Mouse (Mus musculus) midbrain, embryonic 10.5 days (tissue): ENCODE data around the gene Izumo2. TPM values are rescaled to one million over a fixed set of nuclear protein-coding genes. Genes with fewer than 3 reads are reported as not detected.
"Not testable (repeated sequence)": the region's sequence is repeated elsewhere in the genome, so short reads cannot be mapped to it uniquely, and the experiment has no call there.

Experiments used
- DNase-seq: peaks from one replicate; pipeline ENCODE4 v3.0.0-alpha.2; 2017; ENCODE audit warnings: low spot score
- H3K27ac ChIP-seq: fragments of 300-500 bp; sonication (generic); replicated peaks from 2 replicates; pipeline ENCODE4 v1.5.1; 2016; ENCODE audit warnings: mild to moderate bottlenecking
- H3K27me3 ChIP-seq: fragments of 300-500 bp; sonication (generic); 2 replicates; pipeline ENCODE4 v1.6.1; 2016; ENCODE audit warnings: low read depth, mild to moderate bottlenecking; ENCODE audit not compliant: poor library complexity, severe bottlenecking
- H3K36me3 ChIP-seq: fragments of 300-500 bp; sonication (generic); 2 replicates; pipeline ENCODE4 v1.6.1; 2016; ENCODE audit warnings: mild to moderate bottlenecking, moderate library complexity
- H3K4me1 ChIP-seq: fragments of 300-500 bp; sonication (generic); 2 replicates; pipeline ENCODE4 v1.6.1; 2016
- H3K4me3 ChIP-seq: fragments of 300-500 bp; sonication (generic); 2 replicates; pipeline ENCODE4 v1.5.1; 2016; ENCODE audit warnings: mild to moderate bottlenecking, moderate library complexity
- H3K9me3 ChIP-seq: fragments of 300-500 bp; sonication (generic); replicated peaks from 2 replicates; pipeline ENCODE4 v1.6.1; 2016; ENCODE audit warnings: mild to moderate bottlenecking
- WGBS: fragments of 180-500 bp; shearing (Covaris S2); methylation state at CpG from one replicate; pipeline ENCODE4 v1.1.7; 2016; 5-methylcytosine and 5-hydroxymethylcytosine counted together
- polyA plus RNA-seq: library from polyadenylated mRNA; unstranded; fragments of >200 nt; fragmentation: Nextera tagmentation; extraction: Ambion mirVana; gene quantifications from 2 replicates; pipeline ENCODE4 v1.2.1, GENCODE M21; 2016

Izumo2 gene
- polyA plus RNA-seq, 1 experiment from 2014 or later = not detected

GRCm38 (mm10) chr7:44744270-44744669 is 35.7 kb downstream of the Izumo2 start:
- Histone ChIP-seq H3K4me1 (peaks cover 37% of the 10 kb centered on the region), H3K36me3 (no peaks in the 10 kb centered on the region), H3K9me3 (no peaks in the 10 kb centered on the region), H3K27ac (peak overlapping the region; percentile 86), H3K27me3 (no peaks in the 10 kb centered on the region), H3K4me3 (peak overlapping the region; percentile 59)
- 25% methylated on average over 9 of the region's 9 CpGs for WGBS
- peak; percentile 16 for DNase-seq

DNA sequence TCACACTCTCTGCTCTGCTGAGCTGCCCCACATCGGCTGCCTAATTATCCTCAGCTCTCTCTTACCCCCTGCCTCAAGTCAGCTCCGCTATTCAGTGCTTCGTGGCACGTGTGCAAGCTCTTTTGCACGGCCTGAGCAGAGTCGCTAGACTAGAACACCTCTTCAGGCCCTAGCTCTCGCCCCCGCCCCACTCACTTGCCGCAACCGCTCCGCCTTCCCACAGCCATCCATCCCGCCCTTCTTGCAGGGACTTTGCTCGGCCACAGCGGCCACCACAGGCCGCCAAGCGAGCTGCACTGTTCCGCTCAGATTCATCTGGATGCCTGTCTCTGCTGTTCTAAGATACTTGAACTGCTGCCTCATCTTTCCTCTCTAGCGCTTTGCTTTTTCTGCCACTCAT is 36.5 kb downstream of the Izumo2 start:
- peak; percentile 85 for DNase-seq
- peak overlapping the region; percentile 59 for H3K4me3 ChIP-seq
- H3K9me3 ChIP-seq = no peaks in the 10 kb centered on the region
- WGBS = under 1% methylated on average over 18 of the region's 18 CpGs
- H3K27me3 ChIP-seq = no peaks in the 10 kb centered on the region
- peaks cover 42% of the 10 kb centered on the region for H3K4me1 ChIP-seq
- peak overlapping the region; percentile 86 for H3K27ac ChIP-seq
- no peaks in the 10 kb centered on the region for H3K36me3 ChIP-seq

- DNase-seq = no peak
- no peak overlapping the region for H3K27ac ChIP-seq
- 70% methylated on average over 4 of the region's 4 CpGs for WGBS
- H3K9me3 ChIP-seq = no peaks in the 10 kb centered on the region
- H3K36me3 ChIP-seq = peaks cover 3% of the 10 kb centered on the region
- H3K4me1 ChIP-seq = peaks cover 42% of the 10 kb centered on the region
- peak overlapping the region; percentile 82 for H3K4me3 ChIP-seq
- no peaks in the 10 kb centered on the region for H3K27me3 ChIP-seq
Observed at GRCm38 (mm10) chr7:44747115-44747514, 38.6 kb downstream of the Izumo2 start.

GRCm38 (mm10) chr7:44748101-44749044 is 39.8 kb downstream of the Izumo2 start, which contains the start of gene Vrk3:
Gene Vrk3, plus strand, starts transcription at chr7:44748413.
- H3K9me3 ChIP-seq = no peaks in the 10 kb centered on the region
- peak within 1 kb of the TSS; percentile 87 for H3K27ac ChIP-seq
- peaks cover 15% of the 10 kb centered on the region for H3K36me3 ChIP-seq
- WGBS = under 1% methylated on average over 44 of the region's 44 CpGs
- H3K4me1 ChIP-seq = peaks cover 42% of the 10 kb centered on the region
- peak; percentile 95 for DNase-seq
- H3K27me3 ChIP-seq = no peaks in the 10 kb centered on the region
- H3K4me3 ChIP-seq = peak within 1 kb of the TSS; percentile 82

GRCm38 (mm10) chr7:44750950-44751349 is 42.4 kb downstream of the Izumo2 start, which contains the start of gene Zfp473:
Gene Zfp473, minus strand, starts transcription at chr7:44751050.
- not testable (repeated sequence) for H3K27ac ChIP-seq, H3K9me3 ChIP-seq, H3K4me3 ChIP-seq, H3K27me3 ChIP-seq, DNase-seq
- peaks cover 23% of the 10 kb centered on the region for H3K4me1 ChIP-seq
- peaks cover 41% of the 10 kb centered on the region for H3K36me3 ChIP-seq
- WGBS = 85% methylated on average over 1 of the region's 1 CpGs

DNA sequence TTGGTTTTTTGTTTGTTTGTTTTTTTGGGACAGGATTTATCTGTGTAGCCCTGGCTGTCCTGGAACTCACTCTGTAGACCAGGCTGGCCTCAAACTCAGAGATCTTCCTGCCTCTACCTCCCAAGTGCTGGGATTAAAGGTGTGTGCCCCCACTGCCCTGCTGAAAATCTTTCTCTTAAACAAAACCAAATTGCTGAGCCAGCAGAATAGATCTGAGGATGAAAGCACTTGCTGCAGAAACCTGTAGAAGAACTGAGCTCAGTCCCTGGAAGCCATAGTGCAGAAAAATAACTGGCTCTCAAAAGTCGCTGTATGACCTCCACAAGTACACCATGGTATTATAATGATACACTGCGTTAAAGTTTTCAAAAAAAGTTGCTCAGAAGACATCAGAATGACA is 48.6 kb downstream of the Izumo2 start:
- 90% methylated on average over 2 of the region's 2 CpGs for WGBS
- peaks cover 98% of the 10 kb centered on the region for H3K36me3 ChIP-seq
- H3K9me3 ChIP-seq = no peaks in the 10 kb centered on the region
- no peaks in the 10 kb centered on the region for H3K27me3 ChIP-seq
- no peak overlapping the region for H3K27ac ChIP-seq
- DNase-seq = no peak
- H3K4me1 ChIP-seq = no peaks in the 10 kb centered on the region
- H3K4me3 ChIP-seq = no peak overlapping the region

- no peaks in the 10 kb centered on the region for H3K9me3 ChIP-seq
- H3K4me3 ChIP-seq = no peak overlapping the region
- no peaks in the 10 kb centered on the region for H3K27me3 ChIP-seq
- no peaks in the 10 kb centered on the region for H3K4me1 ChIP-seq
- H3K36me3 ChIP-seq = peaks cover 93% of the 10 kb centered on the region
- no peak for DNase-seq
- H3K27ac ChIP-seq = no peak overlapping the region
Observed at GRCm38 (mm10) chr7:44760366-44760765, 51.8 kb downstream of the Izumo2 start.

- WGBS = 81% methylated on average over 5 of the region's 5 CpGs
- H3K27me3 ChIP-seq = no peaks in the 10 kb centered on the region
- no peaks in the 10 kb centered on the region for H3K4me1 ChIP-seq
- H3K27ac ChIP-seq = no peak overlapping the region
- H3K4me3 ChIP-seq = no peak overlapping the region
- no peak for DNase-seq
- H3K9me3 ChIP-seq = no peaks in the 10 kb centered on the region
- peaks cover 93% of the 10 kb centered on the region for H3K36me3 ChIP-seq
Observed at GRCm38 (mm10) chr7:44768129-44768528, 59.6 kb downstream of the Izumo2 start.

Other genes with a start within 250 kb of the Izumo2 start
- gene Aspdh, start 243.4 kb upstream of the Izumo2 start, polyA plus RNA-seq = 0.99 and 2.0 TPM in 2 replicates
- gene Josd2, start 240.8 kb upstream of the Izumo2 start, polyA plus RNA-seq = 71.6 and 76.8 TPM in 2 replicates
- 104 and 108 TPM in 2 replicates for gene Emc10, start 212.2 kb upstream of the Izumo2 start, polyA plus RNA-seq
- gene Fam71e1, start 212.2 kb upstream of the Izumo2 start, polyA plus RNA-seq = 20.5 and 27.6 TPM in 2 replicates
- 0.05 and 0.20 TPM in 2 replicates for gene Mybpc2, start 184.1 kb upstream of the Izumo2 start, polyA plus RNA-seq
- gene Spib, start 176.7 kb upstream of the Izumo2 start, polyA plus RNA-seq = not detected in 2 replicates
- 168 and 179 TPM in 2 replicates for gene Pold1, start 159.9 kb upstream of the Izumo2 start, polyA plus RNA-seq
- gene Nr1h2, start 154.8 kb upstream of the Izumo2 start, polyA plus RNA-seq = 82.8 and 84.2 TPM in 2 replicates
- 0.36 and 0.42 TPM in 2 replicates for gene Napsa, start 136.4 kb upstream of the Izumo2 start, polyA plus RNA-seq
- gene Kcnc3, start 118.1 kb upstream of the Izumo2 start, polyA plus RNA-seq = 1.1 and 1.2 TPM in 2 replicates
- gene Myh14, start 37.9 kb upstream of the Izumo2 start, polyA plus RNA-seq = 1.0 and 1.1 TPM in 2 replicates
- gene Vrk3, start 39.7 kb downstream of the Izumo2 start, polyA plus RNA-seq = 44.7 and 49.5 TPM in 2 replicates
- 3.2 and 3.6 TPM in 2 replicates for gene Zfp473, start 42.3 kb downstream of the Izumo2 start, polyA plus RNA-seq
- gene Nup62, start 107.3 kb downstream of the Izumo2 start, polyA plus RNA-seq = 154 and 162 TPM in 2 replicates
- 1.2 and 1.8 TPM in 2 replicates for gene Il4i1, start 107.6 kb downstream of the Izumo2 start, polyA plus RNA-seq
- gene Atf5, start 107.9 kb downstream of the Izumo2 start, polyA plus RNA-seq = 4.6 and 4.7 TPM in 2 replicates
- 89.5 and 98.1 TPM in 2 replicates for gene Akt1s1, start 140.2 kb downstream of the Izumo2 start, polyA plus RNA-seq
- 77.8 and 89.4 TPM in 2 replicates for gene Tbc1d17, start 140.3 kb downstream of the Izumo2 start, polyA plus RNA-seq
- 38.1 and 38.4 TPM in 2 replicates for gene Pnkp, start 148.4 kb downstream of the Izumo2 start, polyA plus RNA-seq
- gene Ptov1, start 161.0 kb downstream of the Izumo2 start, polyA plus RNA-seq = 478 and 516 TPM in 2 replicates
- gene Med25, start 184.0 kb downstream of the Izumo2 start, polyA plus RNA-seq = 213 and 220 TPM in 2 replicates
- 26.9 and 30.6 TPM in 2 replicates for gene Fuz, start 187.3 kb downstream of the Izumo2 start, polyA plus RNA-seq
- gene Ap2a1, start 220.8 kb downstream of the Izumo2 start, polyA plus RNA-seq = 74.2 and 77.0 TPM in 2 replicates
- 0.11 and 0.14 TPM in 2 replicates for gene Tsks, start 234.5 kb downstream of the Izumo2 start, polyA plus RNA-seq